Mouse (Mus musculus) gastrocnemius, postnatal 10 days (tissue): ENCODE measurements at regions not wholly inside any gene's neighbourhood (a gene's known extent, or its start where the extent isn't known, plus 50 kb on each side); places are given as distances from the start of the nearest gene placed in this dataset.

Source experiments
- DNase-seq: peaks from one replicate; pipeline ENCODE4 v3.0.0; 2021; ENCODE audit warnings: mixed read lengths

DNA sequence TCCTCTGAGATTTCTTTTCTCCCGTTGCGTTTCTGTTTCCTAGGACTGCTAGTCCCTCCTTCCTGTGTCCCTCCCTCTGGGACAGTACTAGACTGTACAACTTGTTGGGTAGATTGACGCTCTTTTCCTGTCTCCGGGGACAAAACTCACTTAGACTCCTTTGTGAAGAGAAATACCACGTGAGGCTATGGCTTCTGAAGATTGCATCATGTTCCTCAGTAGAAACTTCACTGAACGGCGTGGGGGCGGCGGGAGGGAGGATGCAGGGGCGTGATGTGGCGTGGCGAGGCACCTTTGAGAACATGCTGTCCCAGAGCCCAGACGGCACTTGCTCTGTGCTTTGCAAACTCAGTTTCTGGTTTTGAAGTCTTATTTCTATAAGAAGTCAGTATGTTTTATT lies 78.5 kb downstream of the Spata18 start:
- DNase-seq, result no peak

DNA sequence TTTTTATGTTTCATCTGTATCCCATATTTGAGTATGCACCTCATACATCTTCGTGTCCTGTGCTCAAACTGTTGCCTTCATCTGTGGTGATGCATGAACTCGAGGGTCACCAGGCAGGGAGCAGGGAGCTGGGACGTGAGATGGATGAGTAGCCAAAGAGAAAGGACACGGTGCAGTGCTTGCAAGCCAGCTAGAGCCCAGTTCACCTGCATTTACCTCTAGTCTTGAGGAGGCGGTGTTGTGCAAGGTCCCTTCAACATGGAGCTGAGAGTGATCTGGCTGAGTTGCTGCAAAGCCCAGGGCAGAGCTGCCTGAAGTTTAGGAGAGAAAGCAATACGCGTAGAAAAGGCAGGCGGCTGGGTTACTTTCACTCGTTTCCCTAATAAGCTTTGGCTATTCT lies 80.2 kb downstream of the Spata18 start:
- no peak for DNase-seq

DNA sequence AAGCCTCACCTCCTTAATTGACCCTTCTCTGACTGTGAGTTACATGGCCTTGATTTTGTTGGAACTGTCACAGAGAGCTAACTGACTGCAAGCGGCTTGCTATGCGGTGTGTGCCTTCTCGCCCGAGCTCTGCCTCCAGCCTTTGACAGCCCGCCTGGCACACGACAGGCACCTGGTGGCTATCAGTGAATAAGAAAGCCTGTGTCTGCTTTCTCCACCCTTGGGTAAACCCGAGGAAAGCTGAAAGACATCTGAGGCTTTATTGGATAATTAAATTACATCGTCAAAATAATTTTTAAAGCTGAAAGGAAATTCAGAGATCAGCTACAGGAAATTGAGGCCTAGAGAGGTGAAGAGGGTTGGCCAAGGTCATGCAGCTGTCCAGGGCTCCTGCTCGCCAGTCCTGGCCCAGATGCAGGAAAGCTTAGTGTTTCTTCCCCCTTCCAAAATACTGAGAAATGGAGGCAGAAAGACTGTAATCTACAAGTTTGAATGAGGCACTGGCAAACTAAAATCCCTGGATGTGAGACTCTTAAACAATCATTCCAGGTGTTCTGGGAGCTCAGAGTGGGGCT lies 80.9 kb downstream of the Spata18 start:
- DNase-seq, result no peak

DNA sequence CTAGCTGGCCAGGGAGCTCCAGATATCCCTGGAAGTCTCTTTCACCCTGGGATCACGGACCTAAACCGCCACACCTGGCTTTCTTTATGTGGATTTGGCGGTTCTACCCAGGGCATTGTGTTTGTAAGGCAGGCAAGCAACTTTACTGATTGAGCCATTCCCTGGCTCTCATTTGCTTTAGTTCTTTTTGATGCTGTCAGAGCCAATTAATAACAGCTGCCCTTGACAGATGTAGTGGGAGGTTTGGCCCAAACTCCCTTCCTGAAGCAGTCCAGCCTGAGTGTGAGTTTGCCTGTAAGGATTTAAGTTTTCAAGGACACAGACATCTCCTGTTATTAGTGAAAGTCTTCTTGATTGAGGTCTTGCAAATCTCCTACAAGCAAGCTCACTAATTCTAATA lies 89.6 kb downstream of the Spata18 start:
- DNase-seq, result no peak

DNA sequence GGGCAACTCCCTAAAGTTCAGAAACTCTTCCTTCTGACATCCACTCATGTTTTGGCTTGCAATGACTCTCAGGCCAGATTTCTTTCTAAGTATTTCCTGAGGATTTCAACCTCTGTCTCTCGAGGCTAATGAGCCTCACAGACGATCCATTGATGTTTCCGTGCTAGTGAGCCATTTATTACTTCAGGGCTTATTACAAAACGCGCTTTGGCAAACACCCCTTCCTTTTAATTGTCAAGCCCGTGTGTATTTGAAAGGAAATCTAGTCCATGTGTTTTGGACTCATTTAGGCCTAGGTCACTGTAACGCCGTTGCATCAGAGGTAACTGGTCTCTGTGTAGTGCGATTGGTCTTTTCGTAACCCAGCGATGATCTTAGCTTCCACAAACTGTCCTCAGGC lies 90.3 kb downstream of the Spata18 start:
- DNase-seq, result no peak

DNA sequence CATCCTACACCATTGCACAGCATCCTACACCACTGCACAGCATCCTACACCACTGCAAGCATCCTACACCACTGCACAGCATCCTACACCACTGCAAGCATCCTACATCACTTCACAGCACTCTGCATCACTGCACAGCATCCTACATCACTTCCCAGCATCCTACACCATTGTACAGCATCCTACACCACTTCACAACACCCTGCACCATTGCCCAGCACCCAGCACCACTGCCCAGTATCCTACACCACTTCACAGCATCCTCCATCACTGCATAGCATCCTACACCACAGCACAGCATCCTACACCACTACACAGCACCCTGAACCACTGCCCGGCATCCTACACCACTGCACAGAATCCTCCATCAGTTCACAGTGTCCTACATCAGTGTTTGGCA lies 92.8 kb downstream of the Spata18 start:
- no peak for DNase-seq

DNA sequence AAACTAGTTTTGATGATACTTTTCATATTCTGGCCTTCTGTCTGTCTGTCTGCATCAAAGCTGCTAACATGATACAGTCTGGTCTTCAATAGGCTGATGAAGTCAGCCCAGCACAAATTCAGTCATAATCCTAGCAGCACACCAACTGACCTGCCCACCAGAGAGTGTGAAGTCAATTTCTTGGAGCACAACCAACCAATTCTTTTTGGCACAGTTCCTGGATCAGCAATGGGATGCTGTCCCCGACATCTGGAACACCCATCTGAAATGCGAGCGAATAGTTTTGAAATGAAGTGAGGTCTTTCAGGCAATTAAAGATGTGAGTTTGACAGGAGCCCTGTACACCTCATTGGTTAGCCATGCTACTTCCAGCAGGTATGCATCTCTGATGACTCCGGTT lies 98.6 kb downstream of the Spata18 start:
- DNase-seq, result no peak

DNA sequence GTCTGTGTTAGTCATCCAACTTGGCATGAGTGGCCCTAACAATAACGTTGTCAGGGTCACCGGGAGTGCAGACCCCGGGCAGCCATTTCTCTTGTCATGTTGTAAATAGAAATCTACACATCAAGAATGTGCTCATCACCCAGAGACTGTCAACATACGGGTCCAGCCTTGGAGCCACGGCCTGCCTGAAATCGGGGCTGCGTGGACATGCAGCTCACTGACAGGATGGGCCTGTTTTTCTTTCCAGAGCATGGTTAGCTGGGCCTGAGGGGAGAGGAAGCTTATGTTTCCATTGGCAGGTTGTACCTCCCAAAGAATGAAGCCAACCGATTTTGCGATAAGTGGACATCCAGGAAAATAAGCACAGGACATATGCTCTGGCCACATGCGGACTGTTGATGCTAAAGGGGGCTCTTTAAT lies 101.1 kb downstream of the Spata18 start:
- no peak for DNase-seq

DNA sequence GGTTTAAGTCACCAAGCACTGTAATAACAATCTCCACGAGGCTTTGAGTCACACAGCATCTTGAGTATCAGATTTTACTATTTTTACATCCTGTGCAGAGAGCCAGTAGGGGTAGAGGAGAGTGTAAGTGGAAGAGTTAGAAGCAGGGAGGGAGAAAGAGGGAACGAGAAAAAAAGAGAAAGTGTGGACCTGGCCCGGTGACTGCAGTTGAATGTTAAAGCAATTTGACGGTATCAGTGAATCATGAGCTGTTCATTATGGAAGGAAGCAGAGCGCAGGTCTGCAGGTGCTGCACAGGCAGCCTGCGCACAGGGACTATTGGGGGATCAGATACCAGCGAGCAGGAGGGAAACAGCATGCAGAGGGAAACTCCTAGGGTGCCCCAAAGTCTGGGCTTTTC lies 102.6 kb downstream of the Spata18 start:
- no peak for DNase-seq

DNA sequence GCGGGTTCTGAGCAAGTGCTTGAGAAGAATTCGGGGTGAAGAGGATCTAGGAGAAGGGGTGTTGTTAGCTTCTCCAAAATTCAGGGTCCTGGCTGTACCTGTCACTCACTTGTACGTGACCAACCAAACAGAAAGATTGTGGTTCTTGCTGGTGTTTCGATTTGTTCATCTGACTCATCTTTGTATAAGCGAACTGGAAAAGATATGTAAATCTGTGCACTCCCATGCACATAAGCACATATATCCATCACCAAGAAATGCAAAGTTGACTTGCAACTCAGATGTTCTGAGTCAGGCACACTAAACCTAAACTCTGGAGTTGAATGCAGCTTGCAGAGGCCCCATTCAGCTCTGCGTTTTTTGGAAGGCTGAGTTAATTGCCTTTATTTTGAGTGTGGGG lies 107.4 kb downstream of the Spata18 start:
- DNase-seq, result no peak

DNA sequence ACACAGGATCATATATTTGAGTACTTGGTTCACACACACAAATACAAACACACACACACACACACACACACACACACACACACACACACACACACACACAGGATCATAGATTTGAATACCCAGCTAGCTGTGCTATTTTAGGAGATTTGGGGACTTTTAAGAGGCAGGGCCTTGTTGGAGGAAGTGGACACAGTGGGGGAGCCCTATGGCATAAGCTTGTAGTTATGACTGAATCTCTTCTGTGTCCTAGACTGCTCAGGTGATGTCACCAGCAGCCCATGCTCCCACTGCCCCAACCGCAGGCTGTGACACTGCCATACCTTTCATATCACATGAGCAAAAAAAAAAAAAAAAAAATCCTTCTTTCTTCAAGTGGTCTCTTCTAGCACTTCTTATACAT lies 110.1 kb downstream of the Spata18 start:
- no peak for DNase-seq

DNA sequence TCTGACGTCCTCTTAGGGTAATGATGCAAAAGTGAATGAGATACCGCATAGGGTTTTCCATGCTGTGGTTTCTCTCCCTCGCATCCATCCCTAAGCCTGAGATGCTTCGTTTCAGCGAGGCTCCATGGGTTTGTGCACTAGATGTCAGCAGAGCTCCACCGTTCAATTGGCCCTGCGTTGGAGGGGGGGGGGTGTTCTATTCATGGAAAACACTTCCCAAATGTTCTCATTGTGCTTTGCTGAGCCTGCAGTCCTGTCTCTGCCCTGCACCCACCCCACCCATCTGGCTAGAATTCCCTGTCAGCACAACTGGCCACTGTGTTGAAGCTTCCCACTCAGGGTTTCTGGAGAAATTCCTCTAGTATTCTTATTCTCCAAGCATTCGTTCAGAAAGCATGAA lies 110.5 kb downstream of the Spata18 start:
- peak; percentile 56 for DNase-seq

DNA sequence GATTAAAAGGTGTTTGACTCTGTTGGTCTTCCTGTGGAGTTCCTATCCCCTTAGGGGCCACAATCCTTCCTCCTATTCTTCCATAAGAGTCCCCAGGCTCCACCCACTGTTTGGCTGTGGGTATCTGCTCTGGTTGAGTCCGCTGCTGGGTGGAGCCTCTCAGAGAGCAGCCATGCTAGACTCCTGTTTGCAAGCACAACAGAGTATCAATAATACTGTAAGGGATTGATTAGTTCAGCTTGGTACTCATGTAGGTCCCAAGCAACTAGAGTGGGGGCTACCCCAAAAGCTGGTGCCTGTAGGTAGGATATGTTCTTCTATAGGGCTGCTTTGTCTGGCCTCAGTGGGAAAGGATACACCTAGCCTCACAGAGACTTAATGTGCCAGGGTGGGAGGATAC lies 113.0 kb downstream of the Spata18 start:
- DNase-seq, result no peak

DNA sequence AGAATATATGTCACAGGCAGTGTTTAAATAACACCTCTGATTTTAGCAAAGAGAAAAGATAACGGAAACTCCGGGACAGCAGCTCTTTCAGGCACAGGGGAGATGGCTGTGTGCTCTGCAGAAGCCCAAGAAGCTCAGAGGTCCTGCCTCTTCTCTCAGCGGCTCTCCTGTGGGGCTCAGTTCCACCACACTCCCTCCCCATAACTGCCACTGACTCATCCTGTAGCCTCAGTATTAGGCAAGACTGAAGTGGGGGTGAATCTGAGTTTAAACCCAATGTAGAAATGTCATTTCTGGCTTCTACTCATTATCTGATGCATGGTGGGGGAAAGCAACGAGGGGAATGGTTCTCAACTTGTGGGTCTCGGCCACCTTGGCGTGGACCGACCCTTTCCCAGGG lies 114.3 kb downstream of the Spata18 start:
- DNase-seq, result no peak

DNA sequence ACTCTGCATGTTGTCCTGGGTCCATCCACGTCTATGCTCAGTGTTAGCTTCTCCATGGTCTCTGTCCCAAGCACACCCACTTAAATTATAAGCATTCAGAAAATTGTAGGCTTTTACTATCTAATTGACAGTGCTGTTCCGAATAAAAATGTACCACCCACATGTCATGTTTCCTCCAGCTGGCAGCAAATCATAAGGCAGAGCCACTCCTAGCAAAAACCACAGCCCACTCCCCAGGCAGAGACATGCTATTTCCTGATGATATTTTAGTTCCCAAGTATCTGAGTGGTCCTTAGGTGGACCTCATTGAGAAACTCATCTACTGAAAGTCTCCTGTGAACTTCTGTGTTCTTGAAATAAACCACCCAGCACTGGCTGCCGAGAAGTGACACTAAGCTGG lies 117.1 kb downstream of the Spata18 start:
- no peak for DNase-seq

DNA sequence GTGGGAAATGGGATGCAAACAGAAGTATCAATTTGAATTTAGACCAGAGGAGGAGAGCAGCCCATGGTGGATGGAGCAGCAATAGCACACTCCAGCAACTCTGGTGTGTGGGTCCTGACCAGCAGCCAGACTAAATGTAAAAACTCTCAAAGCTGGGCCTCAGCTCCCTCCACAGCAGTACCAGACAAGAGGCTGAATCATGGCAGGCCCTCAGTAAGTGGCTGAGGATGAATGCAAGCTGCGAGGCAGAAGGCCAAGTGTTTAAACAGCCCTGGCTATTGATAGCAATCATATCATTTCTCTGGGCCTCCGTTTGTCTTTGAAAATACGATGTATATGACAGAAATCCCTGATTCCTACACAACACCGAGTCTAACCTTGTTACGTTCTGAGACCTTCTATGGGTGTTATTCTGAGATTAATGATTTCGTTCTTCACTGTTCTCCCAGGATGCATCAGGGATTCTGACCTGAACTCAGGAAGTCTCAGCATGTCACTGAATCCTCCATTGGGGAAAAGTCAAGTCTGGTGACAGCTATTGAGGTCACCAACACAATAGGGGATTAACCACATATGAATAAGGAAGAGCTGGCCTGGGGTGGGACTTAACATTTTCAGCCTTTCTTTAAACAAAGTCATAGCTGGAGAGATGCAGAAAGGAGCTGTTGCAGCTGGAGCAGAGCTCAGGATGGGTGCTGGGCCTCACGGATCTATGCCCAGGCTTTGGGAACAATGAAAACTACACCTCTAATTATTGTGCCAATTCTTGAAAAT lies 124.8 kb downstream of the Spata18 start:
- DNase-seq, result no peak

DNA sequence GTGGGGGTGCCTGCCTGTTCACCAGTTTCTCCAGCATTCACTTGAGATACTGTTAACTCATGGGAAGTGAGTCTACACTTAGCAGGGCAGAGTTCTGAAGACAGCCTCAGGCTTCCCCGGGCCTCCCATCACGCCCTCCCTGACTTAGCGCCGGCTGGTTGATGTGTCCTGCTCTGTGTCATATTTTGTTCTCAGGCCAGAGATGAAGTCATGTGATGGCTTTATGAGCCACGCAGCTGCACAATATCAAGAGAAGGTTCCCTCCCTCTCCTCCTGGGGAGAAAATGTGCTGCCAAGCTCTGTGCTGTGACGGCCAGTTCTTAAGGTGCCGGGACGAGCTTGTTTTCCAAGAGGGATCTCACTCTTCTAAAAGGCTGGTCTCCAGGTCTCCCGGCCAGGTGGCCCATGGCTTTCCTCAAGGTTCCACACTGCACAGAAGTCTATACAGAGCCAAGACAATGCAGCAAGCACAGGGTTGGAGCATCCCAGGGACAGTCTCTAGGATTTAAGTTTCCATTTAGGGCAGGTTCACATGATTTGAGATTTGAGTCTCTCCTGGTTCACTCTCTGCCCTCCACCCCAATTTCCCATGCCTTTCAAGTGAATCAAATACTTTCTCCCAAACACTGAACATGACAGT lies 126.2 kb downstream of the Spata18 start:
- peak; percentile 45 for DNase-seq

DNA sequence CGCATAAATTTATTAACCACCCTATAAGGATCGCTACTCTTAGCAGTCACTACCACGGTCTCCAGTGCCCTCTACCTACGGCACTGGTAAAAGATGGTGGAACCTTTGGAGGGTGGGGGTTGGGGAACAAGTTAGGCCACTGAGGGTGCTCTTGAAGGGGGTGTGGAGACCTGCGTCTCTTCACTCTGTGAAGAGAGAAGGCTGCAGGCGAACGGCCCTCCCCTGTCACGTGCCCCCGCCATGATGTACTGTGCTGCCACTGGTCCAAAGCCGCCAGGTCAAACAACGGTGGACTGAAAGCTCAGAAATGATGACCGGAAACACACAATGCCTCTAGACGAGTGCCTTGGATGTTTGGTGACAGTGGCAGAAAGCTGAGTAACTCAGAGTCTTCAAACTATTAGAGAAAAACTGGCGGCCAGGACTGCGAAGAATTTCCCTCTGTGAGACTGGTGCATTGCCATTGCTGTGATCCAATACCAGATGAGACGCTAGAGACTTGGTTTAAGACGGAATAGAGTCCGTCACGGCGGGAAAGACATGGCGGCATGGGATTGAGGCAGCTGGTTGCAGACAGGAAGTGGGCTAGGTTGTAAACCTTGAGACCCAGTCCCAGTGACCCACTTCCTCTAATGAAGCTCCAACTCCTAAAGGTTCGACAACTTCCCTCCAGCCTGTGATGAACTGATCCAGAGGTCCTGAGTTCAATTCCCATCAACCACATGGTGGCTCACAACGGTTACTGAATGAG lies 130.2 kb downstream of the Spata18 start:
- no peak for DNase-seq

DNA sequence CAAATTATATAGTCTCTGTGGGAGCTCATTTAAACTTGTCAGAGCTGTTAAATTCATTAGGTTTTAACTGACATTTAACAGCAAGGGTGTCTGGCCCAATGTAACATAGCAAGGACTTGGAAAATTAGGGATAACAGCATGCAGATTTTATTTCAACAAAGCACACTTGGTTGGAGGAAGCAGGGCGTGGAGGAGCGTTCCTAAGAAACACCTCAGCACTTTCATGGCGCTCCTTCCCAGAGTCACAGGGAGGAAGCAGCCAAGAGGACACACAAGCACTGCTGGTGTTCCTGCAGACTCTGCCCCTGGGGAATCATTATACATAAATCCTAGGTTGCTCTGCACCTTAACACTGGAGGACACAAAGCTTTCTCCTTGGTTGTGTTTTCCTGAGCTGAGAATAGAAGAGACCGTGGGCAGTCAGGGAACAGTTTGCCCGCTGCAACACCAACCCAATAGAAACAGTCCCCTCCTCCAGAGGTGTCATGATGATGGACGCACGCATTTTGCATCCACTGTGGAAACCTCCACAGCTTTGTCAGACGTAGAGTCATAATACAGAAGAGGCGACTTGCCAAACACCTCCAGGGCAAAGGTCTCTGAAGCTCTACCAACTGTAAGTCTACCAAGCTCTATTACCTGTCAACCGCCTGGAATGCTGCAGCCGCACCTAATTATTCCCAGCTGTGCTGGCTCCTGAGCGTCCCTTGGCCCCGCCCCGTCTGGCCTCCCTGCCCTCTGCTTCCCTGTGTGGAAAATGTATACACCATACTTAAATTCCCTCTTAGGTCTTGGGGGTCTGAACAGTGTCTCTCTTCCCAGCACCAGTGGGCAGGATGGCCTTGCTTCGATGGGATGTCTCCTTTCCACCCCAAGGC lies 131.3 kb downstream of the Spata18 start:
- no peak for DNase-seq

DNA sequence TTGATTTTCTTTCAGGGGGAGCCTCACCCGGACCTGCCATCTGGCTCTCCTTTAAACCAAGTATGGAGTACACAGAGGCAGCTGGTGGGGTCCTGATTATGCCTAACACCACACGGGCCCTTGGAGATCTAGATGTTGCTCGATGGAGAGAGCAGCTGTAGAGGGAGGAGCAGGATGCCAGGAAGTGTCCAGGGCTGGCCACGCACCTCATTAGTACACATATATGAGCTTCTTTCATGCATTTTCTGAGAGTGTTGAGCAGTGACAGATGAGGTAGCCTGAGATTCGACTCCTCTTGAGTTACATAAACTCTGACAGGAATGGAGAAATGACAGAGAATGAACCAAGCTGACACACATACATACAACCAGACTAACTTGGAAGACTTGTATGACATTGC lies 136.1 kb downstream of the Spata18 start:
- no peak for DNase-seq

DNA sequence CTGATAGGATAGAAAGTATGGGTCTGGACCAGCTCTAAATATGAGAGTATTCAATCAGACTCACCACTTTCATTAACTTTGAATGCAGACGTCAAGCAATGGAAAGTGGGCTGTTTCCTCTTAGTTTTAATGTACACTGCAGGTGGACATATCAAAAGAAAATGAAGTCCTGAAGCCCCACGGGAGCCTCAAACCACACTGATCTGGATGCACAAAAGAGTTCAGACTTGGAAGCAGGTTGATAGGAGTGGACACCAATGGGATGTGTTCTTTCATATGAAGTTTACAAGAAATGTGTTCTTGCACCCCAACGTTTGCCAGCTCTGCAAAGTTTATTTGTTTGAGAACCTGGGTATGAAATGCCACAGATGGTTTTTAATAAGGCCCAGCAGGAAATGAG lies 141.0 kb downstream of the Spata18 start:
- DNase-seq, result no peak

DNA sequence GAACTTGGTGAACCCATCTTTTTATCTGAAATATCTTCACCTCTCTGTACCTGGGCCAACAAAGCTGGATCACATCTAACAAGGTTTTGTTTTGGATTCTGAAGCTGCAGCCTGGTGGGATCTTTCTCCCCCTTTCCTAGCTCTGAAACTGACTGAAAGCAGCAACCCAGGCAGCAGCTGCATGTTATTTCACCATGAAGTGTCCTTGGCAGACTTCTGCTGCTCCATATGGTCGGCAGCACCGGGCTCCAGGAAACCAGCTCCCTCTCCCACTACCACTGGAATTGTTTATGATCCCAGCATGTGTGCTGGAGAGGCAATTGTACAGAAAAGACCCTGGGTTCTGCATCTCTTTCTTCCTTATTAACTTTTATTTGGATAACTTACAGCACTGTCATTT lies 145.0 kb downstream of the Spata18 start:
- no peak for DNase-seq
